Mouse (Mus musculus) hindbrain, embryonic 16.5 days (tissue): Measurements from ENCODE around the gene Npc2. TPM values are rescaled to one million over a fixed set of nuclear protein-coding genes. Genes with fewer than 3 reads are reported as not detected.

Experiments
- ATAC-seq: fragments of 200-750 bp; cut with Nextera tagmentation; 2 replicates; pipeline ENCODE4 v1.8.0; 2017; ENCODE audit warnings: moderate TSS enrichment, moderate library complexity
- H3K27ac ChIP-seq: fragments of 300-500 bp; sonication (generic); 2 replicates; pipeline ENCODE4 v1.5.1; 2014; ENCODE audit warnings: low read depth, mild to moderate bottlenecking, control low read depth, low read length, moderate library complexity
- H3K27me3 ChIP-seq: fragments of 300-500 bp; sonication (generic); replicated peaks from 2 replicates; pipeline ENCODE4 v1.6.1; 2014; ENCODE audit warnings: low read length; ENCODE audit not compliant: control insufficient read depth, insufficient read depth
- H3K36me3 ChIP-seq: fragments of 300-500 bp; sonication (generic); 2 replicates; pipeline ENCODE4 v1.6.1; 2014; ENCODE audit warnings: mild to moderate bottlenecking, low read length, moderate library complexity, mixed read lengths; ENCODE audit not compliant: control insufficient read depth, insufficient read depth
- H3K4me1 ChIP-seq: fragments of 300-500 bp; sonication (generic); 2 replicates; pipeline ENCODE4 v1.6.1; 2014; ENCODE audit warnings: low read depth, low read length; ENCODE audit not compliant: control insufficient read depth, insufficient read depth
- H3K4me2 ChIP-seq: fragments of 300-500 bp; sonication (generic); 2 replicates; pipeline ENCODE4 v1.6.1; 2014; ENCODE audit warnings: mild to moderate bottlenecking, low read length, control low read depth, moderate library complexity
- H3K4me3 ChIP-seq: fragments of 300-500 bp; sonication (generic); 2 replicates; pipeline ENCODE4 v1.5.1; 2014; ENCODE audit warnings: mild to moderate bottlenecking, low read length, control low read depth, moderate library complexity
- H3K9ac ChIP-seq: fragments of 300-500 bp; sonication (generic); 2 replicates; pipeline ENCODE4 v1.6.1; 2014; ENCODE audit warnings: low read depth, mild to moderate bottlenecking, control low read depth, low read length, moderate library complexity
- H3K9me3 ChIP-seq: fragments of 300-500 bp; sonication (generic); 2 replicates; pipeline ENCODE4 v1.6.1; 2014; ENCODE audit warnings: mild to moderate bottlenecking, low read length, moderate library complexity; ENCODE audit not compliant: control insufficient read depth
- WGBS: fragments of 180-500 bp; shearing (Covaris S2); extraction: QIAGEN DNeasy Blood & Tissue Kit; methylation state at CpG from one replicate; pipeline ENCODE4 v1.1.7; 2014; 5-methylcytosine and 5-hydroxymethylcytosine counted together
- polyA plus RNA-seq: library from polyadenylated mRNA; unstranded; fragments of >200 nt; fragmentation: Nextera tagmentation; extraction: Ambion mirVana; gene quantifications from 2 replicates; pipeline ENCODE4 v1.2.1, GENCODE M21; 2015

The Npc2 gene
- polyA plus RNA-seq: 57.6 and 59.6 TPM in 2 replicates

- ATAC-seq: peak; percentile 99
- H3K27ac ChIP-seq: peak within 1 kb of the TSS; percentile 87
- H3K4me2 ChIP-seq: peak within 1 kb of the TSS; percentile 82
- H3K4me3 ChIP-seq: peak within 1 kb of the TSS; percentile 76
- WGBS: 0% methylated on average over 50 of the region's 50 CpGs
- H3K36me3 ChIP-seq: no peaks in the 10 kb centered on the region
- H3K9me3 ChIP-seq: no peaks in the 10 kb centered on the region
- H3K27me3 ChIP-seq: no peaks in the 10 kb centered on the region
- peaks cover 21% of the 10 kb centered on the region for H3K4me1 ChIP-seq
- H3K9ac ChIP-seq: peak within 1 kb of the TSS; percentile 86
Observed at GRCm38 (mm10) chr12:84772726-84773441, at the start of gene Npc2, which contains the start of gene Isca2. Gene Npc2, minus strand, starts transcription at chr12:84773152. Gene Isca2, plus strand, starts transcription at chr12:84773251.

DNA sequence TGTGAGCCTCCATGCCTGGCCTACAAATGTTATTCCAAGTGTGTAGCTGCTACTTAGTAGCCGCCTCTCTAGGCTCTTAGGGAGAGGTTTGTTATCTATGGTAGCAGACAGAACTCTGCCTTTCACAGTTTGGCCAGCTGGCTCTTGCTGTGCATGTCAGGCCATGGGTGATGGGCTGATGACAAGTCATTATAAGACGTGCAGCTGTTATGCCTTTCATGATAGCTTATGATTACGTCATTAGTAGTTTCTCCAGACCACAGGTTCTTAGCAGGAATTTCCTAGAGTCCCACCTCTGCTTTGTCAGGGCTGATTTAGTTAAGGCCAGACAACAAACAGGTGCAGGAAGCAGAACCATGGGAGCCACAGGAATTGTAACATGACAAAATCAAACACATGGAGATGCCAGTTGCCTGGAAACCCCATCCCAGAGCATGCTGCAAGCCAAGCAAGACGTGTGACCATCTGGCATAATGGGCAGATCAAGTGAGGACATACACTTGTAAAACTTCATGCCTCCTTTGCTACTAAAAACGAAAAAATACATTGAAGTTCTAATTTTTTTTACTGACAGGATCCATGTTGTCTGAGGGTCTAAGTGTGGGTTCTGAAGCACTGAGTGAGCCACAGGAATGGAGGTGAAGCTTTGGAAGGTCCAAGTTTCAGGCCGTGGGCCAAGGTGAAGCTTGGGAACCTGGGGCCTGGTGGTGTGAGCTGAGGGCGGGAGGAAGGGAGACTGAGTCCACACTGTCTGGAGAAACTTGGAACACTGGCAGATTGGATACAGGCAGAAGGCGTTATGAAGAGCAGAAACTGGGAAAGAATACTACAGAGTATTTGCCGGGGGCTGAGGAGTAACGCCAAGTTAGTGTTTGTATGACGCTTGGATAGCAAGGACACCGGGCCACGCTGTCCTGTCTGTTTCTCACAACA is 46.5 kb upstream of the Npc2 start:
- no peak overlapping the region for H3K9ac ChIP-seq
- 81% methylated on average over 13 of the region's 13 CpGs for WGBS
- no peaks in the 10 kb centered on the region for H3K27me3 ChIP-seq
- H3K4me3 ChIP-seq: no peak overlapping the region
- no peak overlapping the region for H3K4me2 ChIP-seq
- no peaks in the 10 kb centered on the region for H3K36me3 ChIP-seq
- no peaks in the 10 kb centered on the region for H3K9me3 ChIP-seq
- H3K4me1 ChIP-seq: no peaks in the 10 kb centered on the region
- H3K27ac ChIP-seq: no peak overlapping the region
- ATAC-seq: no peak

- Histone ChIP-seq H3K27ac (no peak overlapping the region), H3K4me1 (no peaks in the 10 kb centered on the region), H3K27me3 (no peaks in the 10 kb centered on the region), H3K4me2 (no peak overlapping the region), H3K4me3 (no peak overlapping the region), H3K36me3 (no peaks in the 10 kb centered on the region), H3K9ac (no peak overlapping the region), H3K9me3 (no peaks in the 10 kb centered on the region)
- ATAC-seq: no peak
- 72% methylated on average over 4 of the region's 4 CpGs for WGBS
Observed at GRCm38 (mm10) chr12:84818496-84818895, 45.5 kb upstream of the Npc2 start.

GRCm38 (mm10) chr12:84814663-84815325 is 41.8 kb upstream of the Npc2 start:
- Histone ChIP-seq H3K27ac (no peak overlapping the region), H3K27me3 (no peaks in the 10 kb centered on the region), H3K36me3 (no peaks in the 10 kb centered on the region), H3K4me3 (no peak overlapping the region), H3K4me2 (no peak overlapping the region), H3K9ac (no peak overlapping the region), H3K9me3 (no peaks in the 10 kb centered on the region), H3K4me1 (no peaks in the 10 kb centered on the region)
- no peak for ATAC-seq
- 74% methylated on average over 3 of the region's 3 CpGs for WGBS

DNA sequence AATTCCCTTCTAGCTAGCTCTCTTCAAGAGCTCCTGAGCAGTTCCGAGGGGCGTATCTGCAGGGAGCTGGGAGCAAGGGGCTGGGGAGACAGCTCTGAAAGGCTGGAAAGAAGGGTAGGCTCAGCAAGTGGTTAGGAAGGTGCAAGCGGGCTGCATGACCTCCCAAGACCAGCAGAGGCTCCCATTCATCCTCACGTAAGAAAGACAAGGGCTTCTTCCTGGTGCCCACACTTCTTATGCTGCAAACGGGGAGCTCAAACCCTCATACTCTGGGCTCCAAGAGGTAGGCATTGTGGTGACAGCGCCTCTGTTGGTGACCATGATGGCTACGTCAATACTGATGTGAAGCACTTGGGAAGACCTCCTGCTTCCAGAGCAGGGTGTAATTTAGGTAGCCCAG is 40.8 kb upstream of the Npc2 start:
- H3K36me3 ChIP-seq: no peaks in the 10 kb centered on the region
- no peak overlapping the region for H3K9ac ChIP-seq
- no peaks in the 10 kb centered on the region for H3K27me3 ChIP-seq
- no peak for ATAC-seq
- H3K4me2 ChIP-seq: no peak overlapping the region
- no peaks in the 10 kb centered on the region for H3K4me1 ChIP-seq
- 52% methylated on average over 7 of the region's 7 CpGs for WGBS
- no peak overlapping the region for H3K4me3 ChIP-seq
- no peaks in the 10 kb centered on the region for H3K9me3 ChIP-seq
- H3K27ac ChIP-seq: no peak overlapping the region

GRCm38 (mm10) chr12:84812004-84812403 is 39.1 kb upstream of the Npc2 start:
- no peaks in the 10 kb centered on the region for H3K9me3 ChIP-seq
- no peak overlapping the region for H3K4me2 ChIP-seq
- H3K4me1 ChIP-seq: no peaks in the 10 kb centered on the region
- H3K36me3 ChIP-seq: no peaks in the 10 kb centered on the region
- H3K4me3 ChIP-seq: no peak overlapping the region
- 67% methylated on average over 3 of the region's 3 CpGs for WGBS
- ATAC-seq: no peak
- no peak overlapping the region for H3K27ac ChIP-seq
- no peaks in the 10 kb centered on the region for H3K27me3 ChIP-seq
- no peak overlapping the region for H3K9ac ChIP-seq

DNA sequence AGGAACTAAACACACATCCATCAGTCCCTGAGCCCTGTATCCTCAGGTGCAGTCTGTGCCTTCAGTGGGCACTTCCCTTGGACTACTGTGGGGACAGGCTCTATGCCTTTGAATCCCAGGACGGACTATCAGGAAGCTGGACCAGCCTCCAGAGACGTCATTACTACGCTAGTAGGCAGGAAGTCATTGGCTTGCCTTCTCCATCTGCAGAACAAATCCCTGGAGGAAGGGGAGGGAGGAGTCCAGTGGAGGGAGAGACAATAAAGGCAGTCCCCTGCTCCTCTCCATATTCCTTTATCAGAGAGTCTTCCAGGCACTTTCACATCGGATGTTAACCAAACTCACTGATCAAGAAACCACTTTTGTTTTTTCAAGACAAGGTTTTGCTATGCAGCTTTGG is 38.6 kb upstream of the Npc2 start:
- ATAC-seq: no peak
- H3K9me3 ChIP-seq: no peaks in the 10 kb centered on the region

DNA sequence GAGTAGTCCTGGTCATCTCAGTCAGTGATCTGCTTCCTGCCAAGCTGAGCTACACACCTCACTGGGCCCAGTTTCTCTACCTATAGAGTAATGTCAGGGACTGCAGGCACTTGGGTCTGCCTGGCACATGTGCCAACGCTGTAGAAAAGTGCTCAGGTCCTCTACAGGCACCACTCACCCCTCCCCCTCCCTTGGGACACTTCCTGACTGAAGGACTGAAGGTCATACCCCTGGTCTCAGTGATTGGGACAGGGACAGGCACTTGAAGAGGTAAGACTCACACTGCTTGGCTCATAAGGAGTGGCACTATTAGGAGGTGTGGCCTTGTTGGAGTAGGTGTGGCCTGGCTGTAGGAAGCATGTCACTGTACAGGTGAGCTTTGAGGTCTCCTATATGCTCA is 37.9 kb upstream of the Npc2 start:
- Histone ChIP-seq H3K4me2 (no peak overlapping the region), H3K4me3 (no peak overlapping the region), H3K27me3 (no peaks in the 10 kb centered on the region), H3K27ac (no peak overlapping the region), H3K36me3 (no peaks in the 10 kb centered on the region), H3K9ac (no peak overlapping the region), H3K9me3 (no peaks in the 10 kb centered on the region), H3K4me1 (no peaks in the 10 kb centered on the region; the same call in 1 of the 2 replicates)
- 70% methylated on average over 1 of the region's 1 CpGs for WGBS
- ATAC-seq: no peak

More for the DNA sequence above, 38.6 kb upstream of the Npc2 start:
- WGBS: 60% methylated on average over 4 of the region's 4 CpGs
- no peaks in the 10 kb centered on the region; the same call in 1 of the 2 replicates for H3K4me1 ChIP-seq
- H3K27me3 ChIP-seq: no peaks in the 10 kb centered on the region
- no peak overlapping the region for H3K4me2 ChIP-seq
- no peaks in the 10 kb centered on the region for H3K36me3 ChIP-seq
- no peak overlapping the region for H3K4me3 ChIP-seq
- H3K27ac ChIP-seq: no peak overlapping the region
- H3K9ac ChIP-seq: no peak overlapping the region

GRCm38 (mm10) chr12:84809033-84809432 is 36.1 kb upstream of the Npc2 start:
- Histone ChIP-seq H3K4me2 (no peak overlapping the region), H3K9me3 (no peaks in the 10 kb centered on the region), H3K27ac (no peak overlapping the region), H3K4me3 (no peak overlapping the region), H3K27me3 (no peaks in the 10 kb centered on the region), H3K36me3 (no peaks in the 10 kb centered on the region), H3K9ac (no peak overlapping the region), H3K4me1 (no peaks in the 10 kb centered on the region; the same call in 1 of the 2 replicates)
- 83% methylated on average over 6 of the region's 6 CpGs for WGBS
- ATAC-seq: no peak
